Mouse (Mus musculus): ENCODE results near the gene Tnfrsf1a. TPM values are rescaled to one million over a fixed set of nuclear protein-coding genes. Genes with fewer than 3 reads are reported as not detected.

The Tnfrsf1a gene
- polyA plus RNA-seq, 1 experiment from 2014 or later = 51.9 TPM

GRCm38 (mm10) chr6:125349575-125350230 is 541 bp downstream of the Tnfrsf1a start:
- peaks cover 37% of the 10 kb centered on the region for H3K4me1 ChIP-seq
- H3K27ac ChIP-seq = peak overlapping the region; percentile 88
- peak overlapping the region; percentile 87 for H3K4me2 ChIP-seq (replicated peaks)
- WGBS = under 1% methylated on average over 25 of the region's 27 CpGs
- no peaks in the 10 kb centered on the region for H3K9me3 ChIP-seq
- H3K9ac ChIP-seq = peak overlapping the region; percentile 83
- no peaks in the 10 kb centered on the region for H3K36me3 ChIP-seq
- H3K4me3 ChIP-seq = peak overlapping the region; percentile 78
- ATAC-seq (ENCODE audit: insufficient number of reproducible peaks, insufficient read depth, low FRiP score, low TSS enrichment) = peak; percentile 85
- no peaks in the 10 kb centered on the region for H3K27me3 ChIP-seq

DNA sequence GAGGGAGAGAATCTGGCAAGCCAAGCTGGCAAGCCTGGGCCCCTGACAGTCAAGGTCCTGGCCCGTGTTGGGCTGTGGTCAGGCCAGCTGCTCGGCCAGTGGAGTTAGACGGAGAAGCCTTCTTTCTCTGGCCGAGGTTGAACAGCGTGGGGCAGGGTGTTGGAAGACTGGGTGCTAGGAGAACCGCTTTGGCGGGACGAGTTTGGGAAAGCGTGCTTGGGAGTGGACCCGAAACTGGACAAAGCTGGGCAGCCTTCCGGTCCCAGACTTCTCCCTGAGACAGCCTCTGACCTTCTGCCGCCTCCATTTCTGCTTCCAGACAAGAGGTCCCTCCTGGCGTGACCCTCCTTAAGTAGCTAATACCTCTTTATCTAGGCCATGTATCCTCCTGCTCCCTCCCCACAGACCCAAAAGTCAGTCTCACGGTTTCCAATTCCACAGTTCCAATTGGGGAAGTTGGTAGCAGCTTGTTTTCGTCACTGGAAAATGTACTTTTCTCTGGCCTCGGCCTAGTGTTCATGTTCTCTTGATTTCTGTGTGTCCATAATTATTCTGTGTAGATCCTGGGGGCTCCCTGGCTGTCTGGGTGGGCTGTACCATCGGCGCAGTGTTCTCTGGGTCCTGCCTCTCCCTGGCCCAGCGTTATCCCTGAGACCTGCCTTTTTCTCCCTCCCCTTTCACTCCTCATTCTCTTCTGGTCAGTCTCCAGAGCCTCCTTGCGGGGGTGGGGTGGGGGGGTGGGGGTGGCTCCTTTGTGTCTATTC is 1.3 kb downstream of the Tnfrsf1a start:
- ATAC-seq (ENCODE audit: insufficient number of reproducible peaks, insufficient read depth, low FRiP score, low TSS enrichment) = peak; percentile 29; the same call in 1 of the 2 replicates
- 1% methylated on average over 20 of the region's 20 CpGs for WGBS

GRCm38 (mm10) chr6:125350995-125351324 is 1.8 kb downstream of the Tnfrsf1a start:
- Histone ChIP-seq H3K4me3 (peak overlapping the region; percentile 78), H3K4me2 (replicated peaks) (peak overlapping the region; percentile 87), H3K4me1 (peaks cover 50% of the 10 kb centered on the region), H3K36me3 (no peaks in the 10 kb centered on the region), H3K27me3 (no peaks in the 10 kb centered on the region), H3K27ac (peak overlapping the region; percentile 88; the same call in 1 of the 2 replicates), H3K9me3 (no peaks in the 10 kb centered on the region), H3K9ac (peak overlapping the region; percentile 83)
- WGBS = 80% methylated on average over 2 of the region's 2 CpGs
- ATAC-seq (ENCODE audit: insufficient number of reproducible peaks, insufficient read depth, low FRiP score, low TSS enrichment) = no peak

More for the DNA sequence above, 1.3 kb downstream of the Tnfrsf1a start:
- Histone ChIP-seq H3K36me3 (no peaks in the 10 kb centered on the region), H3K9me3 (no peaks in the 10 kb centered on the region), H3K4me1 (peaks cover 44% of the 10 kb centered on the region), H3K4me3 (peak overlapping the region; percentile 78), H3K27me3 (no peaks in the 10 kb centered on the region), H3K27ac (peak overlapping the region; percentile 88), H3K4me2 (replicated peaks) (peak overlapping the region; percentile 87), H3K9ac (peak overlapping the region; percentile 83)

DNA sequence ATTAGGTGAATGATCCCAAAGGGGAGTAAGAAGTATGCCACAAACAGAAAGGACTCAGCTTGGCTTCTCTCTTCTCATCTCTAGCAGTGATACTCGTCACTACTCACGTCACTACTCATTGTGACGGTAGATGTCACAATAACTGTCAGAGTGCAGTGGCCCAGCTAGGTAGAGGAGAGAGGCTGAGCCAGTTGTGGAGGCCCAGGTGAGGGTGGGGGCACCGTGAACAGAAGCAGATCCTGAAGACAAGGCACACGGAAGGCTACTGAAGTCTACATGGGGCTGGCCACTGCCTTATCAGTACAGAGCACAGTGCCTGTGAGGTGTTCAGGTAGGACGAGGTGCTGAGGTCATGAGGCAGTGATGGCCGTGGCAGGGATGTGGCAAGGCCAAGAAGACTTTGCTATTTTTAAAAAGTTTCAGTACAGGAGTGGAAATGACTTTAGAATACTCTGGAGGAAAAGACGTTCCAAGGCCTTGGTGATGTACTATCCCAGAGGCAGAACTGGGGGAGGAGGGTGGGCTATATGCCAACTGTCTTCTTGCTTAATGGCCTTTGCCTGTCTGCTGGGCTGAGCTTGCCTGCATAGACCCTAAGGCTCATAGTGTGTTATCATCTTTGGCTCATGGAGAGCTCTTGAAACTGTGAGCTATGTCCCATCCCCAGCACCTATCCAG is 2.3 kb downstream of the Tnfrsf1a start:
- Histone ChIP-seq H3K27ac (no peak overlapping the region), H3K4me3 (peak overlapping the region; percentile 78; the same call in 1 of the 2 replicates), H3K27me3 (no peaks in the 10 kb centered on the region), H3K4me1 (peaks cover 55% of the 10 kb centered on the region), H3K9me3 (no peaks in the 10 kb centered on the region), H3K36me3 (no peaks in the 10 kb centered on the region), H3K4me2 (replicated peaks) (peak overlapping the region; percentile 87), H3K9ac (no peak overlapping the region)
- 76% methylated on average over 8 of the region's 8 CpGs for WGBS
- ATAC-seq (ENCODE audit: insufficient number of reproducible peaks, insufficient read depth, low FRiP score, low TSS enrichment) = no peak

GRCm38 (mm10) chr6:125352046-125352384 is 2.9 kb downstream of the Tnfrsf1a start:
- H3K9me3 ChIP-seq = no peaks in the 10 kb centered on the region
- no peak overlapping the region for H3K27ac ChIP-seq
- peaks cover 58% of the 10 kb centered on the region for H3K4me1 ChIP-seq
- ATAC-seq (ENCODE audit: insufficient number of reproducible peaks, insufficient read depth, low FRiP score, low TSS enrichment) = no peak
- H3K4me2 ChIP-seq (replicated peaks) = no peak overlapping the region; the same call in 1 of the 2 replicates
- 59% methylated on average over 5 of the region's 5 CpGs for WGBS
- H3K27me3 ChIP-seq = no peaks in the 10 kb centered on the region
- no peak overlapping the region for H3K4me3 ChIP-seq
- H3K36me3 ChIP-seq = no peaks in the 10 kb centered on the region
- no peak overlapping the region for H3K9ac ChIP-seq

DNA sequence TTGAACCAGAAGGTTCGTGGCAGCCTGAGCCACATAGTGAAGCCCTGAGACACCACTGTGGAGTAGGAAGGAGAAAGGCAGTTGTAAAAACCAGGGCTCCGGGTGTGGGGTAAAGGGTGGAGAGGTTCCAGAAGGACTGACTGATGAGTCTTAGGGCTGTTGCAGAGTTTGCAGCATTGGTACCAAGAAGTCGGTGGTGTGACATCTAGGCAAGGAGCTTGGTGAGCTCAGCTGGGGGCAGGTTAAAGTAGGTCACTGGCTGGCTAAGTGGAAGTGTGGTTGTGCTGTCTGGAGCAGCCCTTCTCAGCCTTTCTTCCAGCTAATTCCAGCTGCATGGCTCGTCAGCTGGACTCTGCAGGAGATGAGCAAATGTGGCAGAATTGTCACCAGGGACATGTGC is 3.6 kb downstream of the Tnfrsf1a start:
- ATAC-seq (ENCODE audit: insufficient number of reproducible peaks, insufficient read depth, low FRiP score, low TSS enrichment) = no peak
- Histone ChIP-seq H3K27me3 (no peaks in the 10 kb centered on the region), H3K9ac (no peak overlapping the region), H3K4me3 (no peak overlapping the region), H3K27ac (no peak overlapping the region), H3K4me1 (peaks cover 58% of the 10 kb centered on the region), H3K36me3 (peaks cover 7% of the 10 kb centered on the region), H3K9me3 (no peaks in the 10 kb centered on the region), H3K4me2 (replicated peaks) (no peak overlapping the region)
- 54% methylated on average over 4 of the region's 4 CpGs for WGBS

GRCm38 (mm10) chr6:125353221-125353620 is 4.1 kb downstream of the Tnfrsf1a start:
- no peaks in the 10 kb centered on the region for H3K27me3 ChIP-seq
- peaks cover 58% of the 10 kb centered on the region for H3K4me1 ChIP-seq
- H3K4me3 ChIP-seq = no peak overlapping the region
- no peak for ATAC-seq (ENCODE audit: insufficient number of reproducible peaks, insufficient read depth, low FRiP score, low TSS enrichment)
- 78% methylated on average over 11 of the region's 11 CpGs for WGBS
- no peak overlapping the region for H3K27ac ChIP-seq
- H3K9me3 ChIP-seq = no peaks in the 10 kb centered on the region
- peaks cover 12% of the 10 kb centered on the region for H3K36me3 ChIP-seq
- no peak overlapping the region for H3K9ac ChIP-seq
- no peak overlapping the region for H3K4me2 ChIP-seq (replicated peaks)

- ATAC-seq (ENCODE audit: insufficient number of reproducible peaks, insufficient read depth, low FRiP score, low TSS enrichment) = no peak
- Histone ChIP-seq H3K36me3 (peaks cover 15% of the 10 kb centered on the region), H3K4me3 (no peak overlapping the region), H3K27ac (peak overlapping the region; percentile 78; the same call in 1 of the 2 replicates), H3K9ac (peak overlapping the region; percentile 30; the same call in 1 of the 2 replicates), H3K4me1 (peaks cover 53% of the 10 kb centered on the region), H3K4me2 (replicated peaks) (peak overlapping the region; percentile 40; the same call in 1 of the 2 replicates), H3K9me3 (no peaks in the 10 kb centered on the region), H3K27me3 (no peaks in the 10 kb centered on the region)
- 84% methylated on average over 4 of the region's 4 CpGs for WGBS
Observed at GRCm38 (mm10) chr6:125353655-125354054, 4.5 kb downstream of the Tnfrsf1a start.

- Histone ChIP-seq H3K27me3 (no peaks in the 10 kb centered on the region), H3K9me3 (no peaks in the 10 kb centered on the region), H3K27ac (peak overlapping the region; percentile 78), H3K4me1 (peaks cover 47% of the 10 kb centered on the region), H3K36me3 (peaks cover 22% of the 10 kb centered on the region), H3K9ac (peak overlapping the region; percentile 30; the same call in 1 of the 2 replicates), H3K4me3 (no peak overlapping the region), H3K4me2 (replicated peaks) (peak overlapping the region; percentile 40)
- WGBS = 6% methylated on average over 14 of the region's 14 CpGs
- ATAC-seq (ENCODE audit: insufficient number of reproducible peaks, insufficient read depth, low FRiP score, low TSS enrichment) = no peak
Observed at GRCm38 (mm10) chr6:125354352-125355151, 5.4 kb downstream of the Tnfrsf1a start.

GRCm38 (mm10) chr6:125355197-125355741 is 6.1 kb downstream of the Tnfrsf1a start:
- H3K4me3 ChIP-seq = no peak overlapping the region
- WGBS = 5% methylated on average over 10 of the region's 10 CpGs
- H3K4me1 ChIP-seq = peaks cover 47% of the 10 kb centered on the region
- H3K4me2 ChIP-seq (replicated peaks) = peak overlapping the region; percentile 40
- peak overlapping the region; percentile 10; the same call in 1 of the 2 replicates for H3K9ac ChIP-seq
- no peak for ATAC-seq (ENCODE audit: insufficient number of reproducible peaks, insufficient read depth, low FRiP score, low TSS enrichment)
- peaks cover 29% of the 10 kb centered on the region for H3K36me3 ChIP-seq
- no peaks in the 10 kb centered on the region for H3K9me3 ChIP-seq
- H3K27me3 ChIP-seq = no peaks in the 10 kb centered on the region
- H3K27ac ChIP-seq = peak overlapping the region; percentile 78

DNA sequence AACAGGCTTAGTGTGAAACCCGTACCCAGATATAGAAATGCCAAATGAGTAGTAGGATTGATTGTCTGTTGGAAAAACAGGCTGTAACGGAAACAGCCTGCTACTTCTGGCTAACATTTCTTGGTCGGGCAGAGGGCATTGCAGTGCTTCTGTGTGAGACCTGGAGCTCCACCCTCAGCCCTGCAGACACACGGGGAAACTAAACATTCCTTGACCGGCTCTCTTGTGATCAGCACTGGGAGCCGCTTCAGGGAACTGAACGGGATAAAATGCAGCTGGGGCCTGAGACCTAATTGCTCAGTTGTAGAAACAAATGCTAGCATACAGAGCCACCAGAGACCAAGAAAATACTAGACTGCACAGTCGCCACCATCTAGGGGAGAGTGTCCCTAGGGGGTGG is 7.1 kb downstream of the Tnfrsf1a start:
- H3K36me3 ChIP-seq = peaks cover 39% of the 10 kb centered on the region
- no peak overlapping the region for H3K4me2 ChIP-seq (replicated peaks)
- no peak overlapping the region for H3K4me3 ChIP-seq
- WGBS = 20% methylated on average over 8 of the region's 8 CpGs
- H3K9ac ChIP-seq = no peak overlapping the region
- H3K27ac ChIP-seq = no peak overlapping the region
- peaks cover 41% of the 10 kb centered on the region for H3K4me1 ChIP-seq
- ATAC-seq (ENCODE audit: insufficient number of reproducible peaks, insufficient read depth, low FRiP score, low TSS enrichment) = no peak
- H3K9me3 ChIP-seq = no peaks in the 10 kb centered on the region
- peaks cover 6% of the 10 kb centered on the region; the same call in 1 of the 2 replicates for H3K27me3 ChIP-seq
